Mouse (Mus musculus): Measurements from ENCODE around the gene Pik3c2g. TPM values are rescaled to one million over a fixed set of nuclear protein-coding genes. Genes with fewer than 3 reads are reported as not detected.

The Pik3c2g gene
- polyA plus RNA-seq, 1 experiment: not detected

DNA sequence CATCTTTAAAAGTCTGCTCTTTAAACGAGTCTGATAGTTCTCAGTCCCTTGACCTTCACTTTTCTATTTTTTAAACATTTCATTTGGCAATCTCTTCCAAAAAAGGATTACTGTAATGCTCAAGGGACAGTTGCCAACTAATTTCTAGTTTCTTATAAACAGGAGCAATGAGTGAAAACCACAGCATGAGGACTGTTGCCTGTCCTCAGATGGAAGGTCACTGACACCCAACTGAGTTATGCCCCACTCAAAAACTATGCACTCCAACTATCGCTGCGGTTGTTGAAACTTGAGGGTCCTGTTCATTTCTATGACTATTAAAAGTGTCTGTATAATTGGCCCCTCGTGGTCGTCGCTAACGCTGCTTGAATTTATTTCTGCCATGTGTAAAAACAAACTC, 252.9 kb downstream of the Pik3c2g start:
- WGBS: 82% methylated on average over 7 of the region's 7 CpGs
- DNase-seq (ENCODE audit: low read depth in 1 of 2, low spot score in 2 of 2): no peak
- TF ChIP-seq POLR2A (IDR thresholded peaks at IDR 0.05; ENCODE audit: low read depth, low read length) (no peak), CTCF (IDR thresholded peaks at IDR 0.05; ENCODE audit: extremely low read depth, insufficient read depth, insufficient read length, insufficient replicate concordance) (no peak)

DNA sequence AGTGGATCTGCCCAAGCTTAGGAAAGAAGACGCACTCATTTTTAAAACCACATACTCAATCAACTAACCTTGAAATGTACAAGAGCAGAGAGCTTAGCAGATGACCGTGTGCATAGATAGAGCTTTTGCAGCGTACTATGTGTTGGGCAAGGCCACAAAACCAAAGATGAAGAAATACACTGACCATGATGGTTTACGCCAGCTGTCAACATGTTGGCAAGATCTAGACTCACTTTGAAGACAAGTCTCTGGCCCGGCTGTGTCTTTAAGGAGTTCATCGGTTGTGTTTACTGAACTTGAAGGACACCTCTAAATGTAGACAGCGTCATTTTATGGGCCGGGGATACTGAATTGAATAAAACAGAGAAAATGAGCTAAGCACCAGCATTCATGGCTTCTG, 254.3 kb downstream of the Pik3c2g start:
- Histone ChIP-seq H3K4me3 (ENCODE audit: extremely low read depth, insufficient read depth, insufficient read length) (no peak overlapping the region), H3K36me3 (ENCODE audit: control insufficient read depth, insufficient read depth, low read length) (no peaks in the 10 kb centered on the region), H3K27ac (ENCODE audit: insufficient read depth, low read length) (no peak overlapping the region), H3K27me3 (ENCODE audit: control insufficient read depth, insufficient read depth, low read length) (no peaks in the 10 kb centered on the region), H3K4me1 (ENCODE audit: control insufficient read depth, insufficient read depth, insufficient read length) (no peaks in the 10 kb centered on the region)
- TF ChIP-seq CTCF (IDR thresholded peaks at IDR 0.05; ENCODE audit: extremely low read depth, insufficient read depth, insufficient read length, insufficient replicate concordance) (no peak), POLR2A (IDR thresholded peaks at IDR 0.05; ENCODE audit: low read depth, low read length) (no peak)
- no peak for DNase-seq (ENCODE audit: low read depth in 1 of 2, low spot score in 2 of 2)
- 87% methylated on average over 8 of the region's 8 CpGs for WGBS

More for the DNA sequence above, 252.9 kb downstream of the Pik3c2g start:
- Histone ChIP-seq H3K27me3 (ENCODE audit: control insufficient read depth, insufficient read depth, low read length) (no peaks in the 10 kb centered on the region), H3K36me3 (ENCODE audit: control insufficient read depth, insufficient read depth, low read length) (no peaks in the 10 kb centered on the region), H3K4me3 (ENCODE audit: extremely low read depth, insufficient read depth, insufficient read length) (no peak overlapping the region), H3K4me1 (ENCODE audit: control insufficient read depth, insufficient read depth, insufficient read length) (no peaks in the 10 kb centered on the region), H3K27ac (ENCODE audit: insufficient read depth, low read length) (no peak overlapping the region)

DNA sequence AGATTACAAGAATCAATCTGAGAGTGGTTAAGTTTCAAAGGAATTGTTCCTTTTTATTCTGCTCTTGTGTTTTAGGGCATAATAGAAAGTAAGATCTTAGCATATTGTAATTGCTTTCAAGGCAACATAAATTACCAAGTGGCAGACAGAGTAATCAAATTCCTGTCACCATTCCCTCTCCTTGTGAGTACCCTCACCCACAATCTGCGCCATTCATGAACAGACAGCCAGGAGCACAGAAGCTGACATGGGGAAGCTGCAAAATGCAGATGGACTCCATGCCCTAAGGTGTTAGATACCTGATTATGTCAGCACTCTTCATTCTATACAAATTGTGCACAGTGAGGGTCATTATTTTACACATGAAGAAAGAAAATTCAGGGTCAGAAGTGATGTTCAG, 255.6 kb downstream of the Pik3c2g start:
- Histone ChIP-seq H3K4me1 (ENCODE audit: control insufficient read depth, insufficient read depth, insufficient read length) (no peaks in the 10 kb centered on the region), H3K27me3 (ENCODE audit: control insufficient read depth, insufficient read depth, low read length) (no peaks in the 10 kb centered on the region), H3K4me3 (ENCODE audit: extremely low read depth, insufficient read depth, insufficient read length) (no peak overlapping the region), H3K36me3 (ENCODE audit: control insufficient read depth, insufficient read depth, low read length) (no peaks in the 10 kb centered on the region), H3K27ac (ENCODE audit: insufficient read depth, low read length) (no peak overlapping the region)
- WGBS: 89% methylated on average over 1 of the region's 1 CpGs
- TF ChIP-seq CTCF (IDR thresholded peaks at IDR 0.05; ENCODE audit: extremely low read depth, insufficient read depth, insufficient read length, insufficient replicate concordance): no peak
- TF ChIP-seq POLR2A (IDR thresholded peaks at IDR 0.05; ENCODE audit: low read depth, low read length): no peak
- DNase-seq (ENCODE audit: low read depth in 1 of 2, low spot score in 2 of 2): no peak

DNA sequence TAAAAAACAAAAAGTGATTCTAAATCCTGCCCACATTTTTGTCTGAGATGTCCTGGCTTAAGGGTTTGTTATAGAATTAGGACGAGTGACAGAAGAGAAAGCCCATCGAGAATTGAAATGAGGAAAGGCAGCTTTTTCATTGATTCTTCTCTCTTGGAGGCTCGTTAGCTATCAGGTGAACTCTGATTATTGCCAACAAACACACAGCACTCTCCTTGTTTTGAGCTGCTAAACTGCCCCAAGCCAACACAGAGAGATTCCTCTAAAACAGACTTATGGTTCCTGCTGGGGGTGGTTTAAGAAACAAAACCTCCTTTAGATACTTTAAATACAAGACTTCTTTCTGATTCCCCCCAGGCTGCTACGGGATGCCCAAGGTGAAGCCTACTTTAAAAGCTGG, 256.5 kb downstream of the Pik3c2g start:
- no peak overlapping the region for H3K4me3 ChIP-seq (ENCODE audit: extremely low read depth, insufficient read depth, insufficient read length)
- no peaks in the 10 kb centered on the region for H3K27me3 ChIP-seq (ENCODE audit: control insufficient read depth, insufficient read depth, low read length)
- H3K36me3 ChIP-seq (ENCODE audit: control insufficient read depth, insufficient read depth, low read length): no peaks in the 10 kb centered on the region
- TF ChIP-seq CTCF (IDR thresholded peaks at IDR 0.05; ENCODE audit: extremely low read depth, insufficient read depth, insufficient read length, insufficient replicate concordance): no peak
- TF ChIP-seq POLR2A (IDR thresholded peaks at IDR 0.05; ENCODE audit: low read depth, low read length): no peak
- WGBS: 87% methylated on average over 4 of the region's 4 CpGs
- H3K4me1 ChIP-seq (ENCODE audit: control insufficient read depth, insufficient read depth, insufficient read length): no peaks in the 10 kb centered on the region
- DNase-seq (ENCODE audit: low read depth in 1 of 2, low spot score in 2 of 2): no peak
- H3K27ac ChIP-seq (ENCODE audit: insufficient read depth, low read length): no peak overlapping the region

DNA sequence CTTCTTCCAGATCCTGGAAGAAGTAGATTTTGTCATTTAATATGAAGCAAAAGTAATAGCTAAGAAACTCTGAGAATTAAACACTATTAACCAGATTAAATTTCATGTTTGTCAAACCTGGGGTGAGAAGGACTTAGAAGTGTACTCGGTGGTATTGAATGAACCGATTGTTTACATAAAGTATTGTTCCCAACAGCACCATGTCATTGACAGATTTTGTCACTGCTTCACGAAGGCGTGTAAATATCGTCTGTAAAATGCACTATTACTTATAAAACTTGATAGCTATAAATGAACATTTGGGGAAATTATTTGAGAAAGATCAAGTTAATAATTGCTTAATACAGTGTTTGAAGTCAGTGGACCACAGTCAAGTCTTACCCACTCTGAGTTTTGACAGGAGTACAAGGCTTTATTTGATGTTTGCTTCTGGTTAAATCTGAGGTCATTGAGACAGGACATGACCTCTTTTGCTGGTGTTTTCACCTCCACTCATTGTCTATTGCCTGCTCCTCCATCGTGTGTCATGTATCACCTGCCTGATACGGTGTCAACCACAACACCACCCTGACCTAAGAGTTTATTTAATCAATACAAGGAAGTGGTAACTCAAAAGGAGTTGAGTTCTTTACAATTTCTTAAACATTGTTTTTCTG, 260.0 kb downstream of the Pik3c2g start:
- H3K27me3 ChIP-seq (ENCODE audit: control insufficient read depth, insufficient read depth, low read length): no peaks in the 10 kb centered on the region
- no peak for TF ChIP-seq POLR2A (IDR thresholded peaks at IDR 0.05; ENCODE audit: low read depth, low read length)
- DNase-seq (ENCODE audit: low read depth in 1 of 2, low spot score in 2 of 2): no peak
- H3K4me1 ChIP-seq (ENCODE audit: control insufficient read depth, insufficient read depth, insufficient read length): no peaks in the 10 kb centered on the region
- no peaks in the 10 kb centered on the region for H3K36me3 ChIP-seq (ENCODE audit: control insufficient read depth, insufficient read depth, low read length)
- no peak overlapping the region for H3K4me3 ChIP-seq (ENCODE audit: extremely low read depth, insufficient read depth, insufficient read length)
- H3K27ac ChIP-seq (ENCODE audit: insufficient read depth, low read length): no peak overlapping the region
- 77% methylated on average over 7 of the region's 7 CpGs for WGBS

DNA sequence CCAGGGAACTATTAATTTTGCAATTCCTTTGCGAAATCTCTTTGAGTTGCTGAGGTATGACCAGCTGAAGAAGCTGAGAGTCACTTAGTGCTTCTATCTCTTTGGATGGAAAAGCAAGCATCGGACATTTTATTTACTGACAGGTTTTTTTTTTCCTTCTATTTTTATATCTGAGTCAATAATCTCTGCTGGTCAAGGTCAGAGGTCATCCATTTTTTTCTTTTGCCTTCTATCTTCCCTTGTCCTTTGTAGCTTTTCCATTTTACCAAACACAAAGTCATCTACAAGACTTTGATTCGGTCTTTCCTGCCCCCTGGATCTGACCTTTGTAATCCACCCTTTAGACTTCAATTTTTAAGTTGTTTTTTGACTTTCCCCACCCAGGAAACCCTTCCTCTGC, 262.9 kb downstream of the Pik3c2g start:
- Histone ChIP-seq H3K4me3 (ENCODE audit: extremely low read depth, insufficient read depth, insufficient read length) (no peak overlapping the region), H3K36me3 (ENCODE audit: control insufficient read depth, insufficient read depth, low read length) (no peaks in the 10 kb centered on the region), H3K27ac (ENCODE audit: insufficient read depth, low read length) (no peak overlapping the region), H3K27me3 (ENCODE audit: control insufficient read depth, insufficient read depth, low read length) (no peaks in the 10 kb centered on the region), H3K4me1 (ENCODE audit: control insufficient read depth, insufficient read depth, insufficient read length) (no peaks in the 10 kb centered on the region)
- TF ChIP-seq CTCF (IDR thresholded peaks at IDR 0.05; ENCODE audit: extremely low read depth, insufficient read depth, insufficient read length, insufficient replicate concordance): no peak
- TF ChIP-seq POLR2A (IDR thresholded peaks at IDR 0.05; ENCODE audit: low read depth, low read length): no peak
- 78% methylated on average over 3 of the region's 3 CpGs for WGBS
- no peak for DNase-seq (ENCODE audit: low read depth in 1 of 2, low spot score in 2 of 2)

DNA sequence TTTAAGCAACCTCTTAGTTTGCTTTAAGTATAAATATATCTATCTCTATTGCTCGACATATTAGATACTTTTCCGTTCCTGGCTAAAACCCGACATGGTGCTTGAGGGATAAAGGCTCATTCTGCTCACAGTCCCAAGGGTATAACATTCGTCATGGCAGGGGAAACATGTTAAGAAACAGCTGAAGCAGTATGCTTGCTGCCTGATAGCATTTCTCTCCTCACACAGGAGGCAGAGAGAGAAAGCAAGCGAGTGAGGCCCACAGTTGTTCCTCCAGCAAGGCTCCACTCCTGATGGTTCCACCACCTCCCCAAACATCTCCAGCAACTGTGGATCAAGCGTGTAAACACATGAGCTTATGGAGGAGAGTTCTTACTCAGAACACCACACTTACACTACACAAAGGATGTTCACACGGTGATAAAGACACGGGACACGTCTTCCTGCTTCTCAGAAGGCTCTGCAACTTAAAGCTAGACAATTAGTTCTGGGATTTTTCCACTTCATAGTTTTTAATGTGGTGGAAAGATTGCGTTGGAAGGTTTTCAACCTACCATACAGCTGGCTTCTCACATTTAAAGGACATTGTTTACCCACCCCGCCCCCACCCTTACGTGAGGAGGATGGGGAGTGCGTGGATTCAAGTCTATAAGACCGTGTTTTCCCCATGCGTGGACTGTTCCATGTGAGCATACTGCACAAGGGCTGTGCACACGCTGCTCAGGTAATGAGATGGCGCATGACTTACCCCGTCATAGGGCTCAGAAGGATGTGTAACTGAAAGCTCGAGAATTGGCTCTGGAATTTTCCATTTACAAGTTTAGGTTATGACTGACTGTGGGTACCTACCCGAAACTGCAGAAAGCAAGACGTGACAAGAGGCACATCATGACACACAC, 264.9 kb downstream of the Pik3c2g start:
- TF ChIP-seq CTCF (IDR thresholded peaks at IDR 0.05; ENCODE audit: extremely low read depth, insufficient read depth, insufficient read length, insufficient replicate concordance) (no peak), POLR2A (IDR thresholded peaks at IDR 0.05; ENCODE audit: low read depth, low read length) (no peak)
- Histone ChIP-seq H3K4me1 (ENCODE audit: control insufficient read depth, insufficient read depth, insufficient read length) (no peaks in the 10 kb centered on the region), H3K27ac (ENCODE audit: insufficient read depth, low read length) (no peak overlapping the region), H3K36me3 (ENCODE audit: control insufficient read depth, insufficient read depth, low read length) (no peaks in the 10 kb centered on the region), H3K27me3 (ENCODE audit: control insufficient read depth, insufficient read depth, low read length) (no peaks in the 10 kb centered on the region), H3K4me3 (ENCODE audit: extremely low read depth, insufficient read depth, insufficient read length) (no peak overlapping the region)
- DNase-seq (ENCODE audit: low read depth in 1 of 2, low spot score in 2 of 2): no peak
- 90% methylated on average over 21 of the region's 21 CpGs for WGBS

Data from spleen, adult 2 months (tissue).